Mouse (Mus musculus): ENCODE data around the gene Nampt. TPM values are rescaled to one million over a fixed set of nuclear protein-coding genes. Genes with fewer than 3 reads are reported as not detected.
"Not testable (repeated sequence)": the region's sequence is repeated elsewhere in the genome, so short reads cannot be mapped to it uniquely, and the experiment has no call there.

The Nampt gene
- polyA plus RNA-seq, 1 experiment from 2014 or later = 30.6 TPM

GRCm38 (mm10) chr12:32888226-32888625 lies 68.9 kb downstream of the Nampt start:
- no peak for ATAC-seq
- WGBS = 89% methylated on average over 3 of the region's 3 CpGs
- H3K9me3 ChIP-seq = no peaks in the 10 kb centered on the region

GRCm38 (mm10) chr12:32889846-32890245 lies 70.5 kb downstream of the Nampt start:
- Histone ChIP-seq H3K9me3 (no peaks in the 10 kb centered on the region), H3K4me2 (replicated peaks) (no peak overlapping the region), H3K27ac (no peak overlapping the region), H3K9ac (replicated peaks) (no peak overlapping the region), H3K4me3 (replicated peaks) (no peak overlapping the region), H3K4me1 (replicated peaks) (peaks cover 5% of the 10 kb centered on the region; the same call in 1 of the 2 replicates), H3K27me3 (no peaks in the 10 kb centered on the region), H3K36me3 (no peaks in the 10 kb centered on the region)
- WGBS = 80% methylated on average over 5 of the region's 5 CpGs
- no peak for ATAC-seq

More at GRCm38 (mm10) chr12:32888226-32888625, 68.9 kb downstream of the Nampt start:
- H3K36me3 ChIP-seq = no peaks in the 10 kb centered on the region
- H3K9ac ChIP-seq (replicated peaks) = no peak overlapping the region
- H3K4me1 ChIP-seq (replicated peaks) = peaks cover under 1% of the 10 kb centered on the region; the same call in 1 of the 2 replicates
- H3K4me3 ChIP-seq (replicated peaks) = no peak overlapping the region
- no peaks in the 10 kb centered on the region for H3K27me3 ChIP-seq
- H3K4me2 ChIP-seq (replicated peaks) = no peak overlapping the region
- no peak overlapping the region for H3K27ac ChIP-seq

GRCm38 (mm10) chr12:32890455-32890854 lies 71.1 kb downstream of the Nampt start:
- Histone ChIP-seq H3K4me1 (replicated peaks) (peaks cover 5% of the 10 kb centered on the region; the same call in 1 of the 2 replicates), H3K27me3 (no peaks in the 10 kb centered on the region), H3K9ac (replicated peaks) (no peak overlapping the region), H3K4me3 (replicated peaks) (no peak overlapping the region), H3K9me3 (no peaks in the 10 kb centered on the region), H3K27ac (no peak overlapping the region), H3K4me2 (replicated peaks) (no peak overlapping the region), H3K36me3 (no peaks in the 10 kb centered on the region)
- WGBS = 87% methylated on average over 4 of the region's 4 CpGs
- ATAC-seq = no peak

GRCm38 (mm10) chr12:32891271-32891670 lies 71.9 kb downstream of the Nampt start:
- H3K36me3 ChIP-seq; H3K27ac ChIP-seq; H3K4me2 ChIP-seq (replicated peaks); H3K4me1 ChIP-seq (replicated peaks); H3K9me3 ChIP-seq; H3K27me3 ChIP-seq; H3K4me3 ChIP-seq (replicated peaks); ATAC-seq; H3K9ac ChIP-seq (replicated peaks): not testable (repeated sequence)
- WGBS = 92% methylated on average over 13 of the region's 13 CpGs

- no peaks in the 10 kb centered on the region for H3K36me3 ChIP-seq
- ATAC-seq = no peak; the same call in 1 of the 2 replicates
- no peak overlapping the region for H3K4me3 ChIP-seq (replicated peaks)
- no peak overlapping the region for H3K27ac ChIP-seq
- no peaks in the 10 kb centered on the region for H3K9me3 ChIP-seq
- no peak overlapping the region for H3K9ac ChIP-seq (replicated peaks)
- H3K27me3 ChIP-seq = no peaks in the 10 kb centered on the region
- peaks cover 5% of the 10 kb centered on the region; the same call in 1 of the 2 replicates for H3K4me1 ChIP-seq (replicated peaks)
- H3K4me2 ChIP-seq (replicated peaks) = no peak overlapping the region
- 43% methylated on average over 12 of the region's 12 CpGs for WGBS
Observed at GRCm38 (mm10) chr12:32893212-32893611, 73.9 kb downstream of the Nampt start.

GRCm38 (mm10) chr12:32895806-32896205 lies 76.5 kb downstream of the Nampt start:
- WGBS = 96% methylated on average over 1 of the region's 1 CpGs
- H3K27ac ChIP-seq = no peak overlapping the region
- H3K9me3 ChIP-seq = no peaks in the 10 kb centered on the region
- H3K4me2 ChIP-seq (replicated peaks) = no peak overlapping the region
- H3K27me3 ChIP-seq = no peaks in the 10 kb centered on the region
- H3K36me3 ChIP-seq = no peaks in the 10 kb centered on the region
- H3K4me3 ChIP-seq (replicated peaks) = no peak overlapping the region
- ATAC-seq = no peak
- peaks cover 5% of the 10 kb centered on the region; the same call in 1 of the 2 replicates for H3K4me1 ChIP-seq (replicated peaks)
- no peak overlapping the region for H3K9ac ChIP-seq (replicated peaks)

- H3K9me3 ChIP-seq = no peaks in the 10 kb centered on the region
- no peak overlapping the region for H3K4me2 ChIP-seq (replicated peaks)
- no peaks in the 10 kb centered on the region for H3K27me3 ChIP-seq
- peaks cover 5% of the 10 kb centered on the region; the same call in 1 of the 2 replicates for H3K4me1 ChIP-seq (replicated peaks)
- no peak overlapping the region for H3K4me3 ChIP-seq (replicated peaks)
- peak overlapping the region; percentile 20; the same call in 1 of the 2 replicates for H3K9ac ChIP-seq (replicated peaks)
- no peaks in the 10 kb centered on the region for H3K36me3 ChIP-seq
- ATAC-seq = no peak
- H3K27ac ChIP-seq = no peak overlapping the region
- 84% methylated on average over 7 of the region's 7 CpGs for WGBS
Observed at GRCm38 (mm10) chr12:32896496-32896895, 77.2 kb downstream of the Nampt start.

GRCm38 (mm10) chr12:32897199-32898120 lies 78.1 kb downstream of the Nampt start:
- no peaks in the 10 kb centered on the region for H3K36me3 ChIP-seq
- H3K4me1 ChIP-seq (replicated peaks) = peaks cover 5% of the 10 kb centered on the region; the same call in 1 of the 2 replicates
- H3K4me2 ChIP-seq (replicated peaks) = no peak overlapping the region
- WGBS = 51% methylated on average over 13 of the region's 13 CpGs
- no peak overlapping the region for H3K27ac ChIP-seq
- H3K9ac ChIP-seq (replicated peaks) = no peak overlapping the region
- no peaks in the 10 kb centered on the region for H3K27me3 ChIP-seq
- peak; percentile 90 for ATAC-seq
- no peak overlapping the region for H3K4me3 ChIP-seq (replicated peaks)
- no peaks in the 10 kb centered on the region for H3K9me3 ChIP-seq

- Histone ChIP-seq H3K27me3 (no peaks in the 10 kb centered on the region), H3K4me3 (replicated peaks) (no peak overlapping the region), H3K27ac (no peak overlapping the region)
Observed at GRCm38 (mm10) chr12:32901005-32901404, 81.7 kb downstream of the Nampt start.

More at GRCm38 (mm10) chr12:32901005-32901404, 81.7 kb downstream of the Nampt start:
- ATAC-seq = no peak
- no peaks in the 10 kb centered on the region for H3K4me1 ChIP-seq (replicated peaks)
- 91% methylated on average over 3 of the region's 3 CpGs for WGBS
- H3K9me3 ChIP-seq = no peaks in the 10 kb centered on the region
- H3K36me3 ChIP-seq = no peaks in the 10 kb centered on the region
- H3K4me2 ChIP-seq (replicated peaks) = no peak overlapping the region
- no peak overlapping the region for H3K9ac ChIP-seq (replicated peaks)

Other genes with a start within 250 kb of the Nampt start
- 33.3 and 36.8 TPM in 2 replicates for gene Sypl, start 134.3 kb downstream of the Nampt start, polyA plus RNA-seq (2015; fragmentation: Nextera tagmentation; extraction: Ambion mirVana)